Mouse (Mus musculus): Measurements from ENCODE around the gene Gm10961. TPM values are rescaled to one million over a fixed set of nuclear protein-coding genes. Genes with fewer than 3 reads are reported as not detected.
"Not testable (repeated sequence)": the region's sequence is repeated elsewhere in the genome, so short reads cannot be mapped to it uniquely, and the experiment has no call there.

The Gm10961 gene
- polyA plus RNA-seq, 1 experiment from 2014 or later, result not detected

GRCm38 (mm10) chr3:107633906-107634305, 2.8 kb downstream of the Gm10961 start:
- Histone ChIP-seq H3K4me2 (replicated peaks; ENCODE audit: low read depth, low read length) (no peak overlapping the region), H3K27me3 (ENCODE audit: control insufficient read depth, insufficient read depth, low read length) (no peaks in the 10 kb centered on the region), H3K9ac (replicated peaks; ENCODE audit: low read depth, low read length) (no peak overlapping the region), H3K4me1 (ENCODE audit: control insufficient read depth, insufficient read depth, low read length) (0 out of 2 replicates have a peak, but pooled peaks cover 9% of the 10 kb centered on the region), H3K9me3 (ENCODE audit: control insufficient read depth, low read depth, low read length) (no peaks in the 10 kb centered on the region), H3K36me3 (ENCODE audit: control insufficient read depth, insufficient read depth, low read length) (no peaks in the 10 kb centered on the region), H3K27ac (ENCODE audit: low read length) (no peak overlapping the region), H3K4me3 (ENCODE audit: low read depth, low read length) (no peak overlapping the region)
- ATAC-seq (ENCODE audit: insufficient number of reproducible peaks, insufficient read depth, low FRiP score, low read depth), result no peak
- 92% methylated on average over 9 of the region's 9 CpGs for WGBS

- 44% methylated on average over 8 of the region's 8 CpGs for WGBS
- H3K36me3 ChIP-seq (ENCODE audit: control insufficient read depth, insufficient read depth, low read length), result no peaks in the 10 kb centered on the region
- ATAC-seq (ENCODE audit: insufficient number of reproducible peaks, insufficient read depth, low FRiP score, low read depth), result no peak
- H3K27me3 ChIP-seq (ENCODE audit: control insufficient read depth, insufficient read depth, low read length), result no peaks in the 10 kb centered on the region
- no peaks in the 10 kb centered on the region for H3K9me3 ChIP-seq (ENCODE audit: control insufficient read depth, low read depth, low read length)
- no peak overlapping the region for H3K4me3 ChIP-seq (ENCODE audit: low read depth, low read length)
- H3K27ac ChIP-seq (ENCODE audit: low read length), result no peak overlapping the region
- no peak overlapping the region for H3K9ac ChIP-seq (replicated peaks; ENCODE audit: low read depth, low read length)
- H3K4me1 ChIP-seq (ENCODE audit: control insufficient read depth, insufficient read depth, low read length), result no peaks in the 10 kb centered on the region
- H3K4me2 ChIP-seq (replicated peaks; ENCODE audit: low read depth, low read length), result no peak overlapping the region
These were observed 4.7 kb downstream of the Gm10961 start for GRCm38 (mm10) chr3:107635836-107636235.

- Histone ChIP-seq H3K4me2 (replicated peaks; ENCODE audit: low read depth, low read length) (no peak overlapping the region), H3K9me3 (ENCODE audit: control insufficient read depth, low read depth, low read length) (no peaks in the 10 kb centered on the region), H3K27me3 (ENCODE audit: control insufficient read depth, insufficient read depth, low read length) (no peaks in the 10 kb centered on the region), H3K4me3 (ENCODE audit: low read depth, low read length) (no peak overlapping the region), H3K27ac (ENCODE audit: low read length) (no peak overlapping the region), H3K4me1 (ENCODE audit: control insufficient read depth, insufficient read depth, low read length) (no peaks in the 10 kb centered on the region), H3K9ac (replicated peaks; ENCODE audit: low read depth, low read length) (no peak overlapping the region), H3K36me3 (ENCODE audit: control insufficient read depth, insufficient read depth, low read length) (no peaks in the 10 kb centered on the region)
- 66% methylated on average over 3 of the region's 3 CpGs for WGBS
- no peak for ATAC-seq (ENCODE audit: insufficient number of reproducible peaks, insufficient read depth, low FRiP score, low read depth)
These were observed 5.1 kb downstream of the Gm10961 start for GRCm38 (mm10) chr3:107636236-107636635.

- no peak overlapping the region for H3K4me3 ChIP-seq (ENCODE audit: low read depth, low read length)
- no peaks in the 10 kb centered on the region for H3K4me1 ChIP-seq (ENCODE audit: control insufficient read depth, insufficient read depth, low read length)
- H3K27me3 ChIP-seq (ENCODE audit: control insufficient read depth, insufficient read depth, low read length), result no peaks in the 10 kb centered on the region
- H3K27ac ChIP-seq (ENCODE audit: low read length), result no peak overlapping the region
- WGBS, result 56% methylated on average over 5 of the region's 5 CpGs
- no peak overlapping the region for H3K9ac ChIP-seq (replicated peaks; ENCODE audit: low read depth, low read length)
- H3K4me2 ChIP-seq (replicated peaks; ENCODE audit: low read depth, low read length), result no peak overlapping the region
- no peaks in the 10 kb centered on the region for H3K9me3 ChIP-seq (ENCODE audit: control insufficient read depth, low read depth, low read length)
- no peak for ATAC-seq (ENCODE audit: insufficient number of reproducible peaks, insufficient read depth, low FRiP score, low read depth)
- no peaks in the 10 kb centered on the region for H3K36me3 ChIP-seq (ENCODE audit: control insufficient read depth, insufficient read depth, low read length)
These were observed 6.6 kb downstream of the Gm10961 start for GRCm38 (mm10) chr3:107637606-107638172.

- H3K4me2 ChIP-seq (replicated peaks; ENCODE audit: low read depth, low read length), result no peak overlapping the region
These were observed 15.8 kb downstream of the Gm10961 start for GRCm38 (mm10) chr3:107646947-107647346.

GRCm38 (mm10) chr3:107650276-107650675, 19.2 kb downstream of the Gm10961 start:
- ATAC-seq (ENCODE audit: insufficient number of reproducible peaks, insufficient read depth, low FRiP score, low read depth); H3K36me3 ChIP-seq (ENCODE audit: control insufficient read depth, insufficient read depth, low read length): not testable (repeated sequence)
- 58% methylated on average over 5 of the region's 5 CpGs for WGBS

More at GRCm38 (mm10) chr3:107646947-107647346, 15.8 kb downstream of the Gm10961 start:
- Histone ChIP-seq H3K27me3 (ENCODE audit: control insufficient read depth, insufficient read depth, low read length) (no peaks in the 10 kb centered on the region), H3K9me3 (ENCODE audit: control insufficient read depth, low read depth, low read length) (no peaks in the 10 kb centered on the region), H3K4me3 (ENCODE audit: low read depth, low read length) (no peak overlapping the region), H3K4me1 (ENCODE audit: control insufficient read depth, insufficient read depth, low read length) (no peaks in the 10 kb centered on the region), H3K27ac (ENCODE audit: low read length) (no peak overlapping the region), H3K9ac (replicated peaks; ENCODE audit: low read depth, low read length) (no peak overlapping the region), H3K36me3 (ENCODE audit: control insufficient read depth, insufficient read depth, low read length) (no peaks in the 10 kb centered on the region)
- no peak for ATAC-seq (ENCODE audit: insufficient number of reproducible peaks, insufficient read depth, low FRiP score, low read depth)
- WGBS, result 87% methylated on average over 3 of the region's 3 CpGs

GRCm38 (mm10) chr3:107652968-107653367, 21.8 kb downstream of the Gm10961 start:
- Histone ChIP-seq H3K4me3 (ENCODE audit: low read depth, low read length) (no peak overlapping the region), H3K36me3 (ENCODE audit: control insufficient read depth, insufficient read depth, low read length) (no peaks in the 10 kb centered on the region), H3K27me3 (ENCODE audit: control insufficient read depth, insufficient read depth, low read length) (no peaks in the 10 kb centered on the region), H3K9me3 (ENCODE audit: control insufficient read depth, low read depth, low read length) (no peaks in the 10 kb centered on the region), H3K4me2 (replicated peaks; ENCODE audit: low read depth, low read length) (no peak overlapping the region), H3K4me1 (ENCODE audit: control insufficient read depth, insufficient read depth, low read length) (no peaks in the 10 kb centered on the region), H3K9ac (replicated peaks; ENCODE audit: low read depth, low read length) (no peak overlapping the region), H3K27ac (ENCODE audit: low read length) (no peak overlapping the region)
- no peak for ATAC-seq (ENCODE audit: insufficient number of reproducible peaks, insufficient read depth, low FRiP score, low read depth)
- 84% methylated on average over 3 of the region's 3 CpGs for WGBS

More at GRCm38 (mm10) chr3:107650276-107650675, 19.2 kb downstream of the Gm10961 start:
- not testable (repeated sequence) for H3K4me2 ChIP-seq (replicated peaks; ENCODE audit: low read depth, low read length); H3K9ac ChIP-seq (replicated peaks; ENCODE audit: low read depth, low read length); H3K27ac ChIP-seq (ENCODE audit: low read length); H3K4me3 ChIP-seq (ENCODE audit: low read depth, low read length); H3K9me3 ChIP-seq (ENCODE audit: control insufficient read depth, low read depth, low read length); H3K4me1 ChIP-seq (ENCODE audit: control insufficient read depth, insufficient read depth, low read length); H3K27me3 ChIP-seq (ENCODE audit: control insufficient read depth, insufficient read depth, low read length)

- Histone ChIP-seq H3K9ac (replicated peaks; ENCODE audit: low read depth, low read length) (no peak overlapping the region), H3K36me3 (ENCODE audit: control insufficient read depth, insufficient read depth, low read length) (peaks cover 12% of the 10 kb centered on the region), H3K4me3 (ENCODE audit: low read depth, low read length) (no peak overlapping the region), H3K4me2 (replicated peaks; ENCODE audit: low read depth, low read length) (no peak overlapping the region), H3K9me3 (ENCODE audit: control insufficient read depth, low read depth, low read length) (no peaks in the 10 kb centered on the region), H3K27ac (ENCODE audit: low read length) (no peak overlapping the region), H3K4me1 (ENCODE audit: control insufficient read depth, insufficient read depth, low read length) (no peaks in the 10 kb centered on the region), H3K27me3 (ENCODE audit: control insufficient read depth, insufficient read depth, low read length) (no peaks in the 10 kb centered on the region)
- ATAC-seq (ENCODE audit: insufficient number of reproducible peaks, insufficient read depth, low FRiP score, low read depth), result no peak
- 82% methylated on average over 3 of the region's 3 CpGs for WGBS
These were observed 23.7 kb downstream of the Gm10961 start for GRCm38 (mm10) chr3:107654861-107655260.

- Histone ChIP-seq H3K4me1 (ENCODE audit: control insufficient read depth, insufficient read depth, low read length) (no peaks in the 10 kb centered on the region), H3K27me3 (ENCODE audit: control insufficient read depth, insufficient read depth, low read length) (no peaks in the 10 kb centered on the region), H3K9me3 (ENCODE audit: control insufficient read depth, low read depth, low read length) (no peaks in the 10 kb centered on the region), H3K4me2 (replicated peaks; ENCODE audit: low read depth, low read length) (no peak overlapping the region), H3K4me3 (ENCODE audit: low read depth, low read length) (no peak overlapping the region), H3K27ac (ENCODE audit: low read length) (no peak overlapping the region), H3K36me3 (ENCODE audit: control insufficient read depth, insufficient read depth, low read length) (peaks cover 18% of the 10 kb centered on the region), H3K9ac (replicated peaks; ENCODE audit: low read depth, low read length) (no peak overlapping the region)
- 51% methylated on average over 3 of the region's 3 CpGs for WGBS
- ATAC-seq (ENCODE audit: insufficient number of reproducible peaks, insufficient read depth, low FRiP score, low read depth), result no peak
These were observed 24.4 kb downstream of the Gm10961 start for GRCm38 (mm10) chr3:107655491-107655890.
